Mouse (Mus musculus) right cerebral cortex, postnatal 14 days (tissue): ENCODE data around the gene Zfp710.
"Not testable (repeated sequence)": the region's sequence is repeated elsewhere in the genome, so short reads cannot be mapped to it uniquely, and the experiment has no call there.

Experiments
- DNase-seq: peaks from one replicate; pipeline ENCODE4 v3.0.0; 2022

Zfp710 gene

GRCm38 (mm10) chr7:80026990-80027635 is 2.5 kb downstream of the Zfp710 start:
- DNase-seq = peak; percentile 60

DNA sequence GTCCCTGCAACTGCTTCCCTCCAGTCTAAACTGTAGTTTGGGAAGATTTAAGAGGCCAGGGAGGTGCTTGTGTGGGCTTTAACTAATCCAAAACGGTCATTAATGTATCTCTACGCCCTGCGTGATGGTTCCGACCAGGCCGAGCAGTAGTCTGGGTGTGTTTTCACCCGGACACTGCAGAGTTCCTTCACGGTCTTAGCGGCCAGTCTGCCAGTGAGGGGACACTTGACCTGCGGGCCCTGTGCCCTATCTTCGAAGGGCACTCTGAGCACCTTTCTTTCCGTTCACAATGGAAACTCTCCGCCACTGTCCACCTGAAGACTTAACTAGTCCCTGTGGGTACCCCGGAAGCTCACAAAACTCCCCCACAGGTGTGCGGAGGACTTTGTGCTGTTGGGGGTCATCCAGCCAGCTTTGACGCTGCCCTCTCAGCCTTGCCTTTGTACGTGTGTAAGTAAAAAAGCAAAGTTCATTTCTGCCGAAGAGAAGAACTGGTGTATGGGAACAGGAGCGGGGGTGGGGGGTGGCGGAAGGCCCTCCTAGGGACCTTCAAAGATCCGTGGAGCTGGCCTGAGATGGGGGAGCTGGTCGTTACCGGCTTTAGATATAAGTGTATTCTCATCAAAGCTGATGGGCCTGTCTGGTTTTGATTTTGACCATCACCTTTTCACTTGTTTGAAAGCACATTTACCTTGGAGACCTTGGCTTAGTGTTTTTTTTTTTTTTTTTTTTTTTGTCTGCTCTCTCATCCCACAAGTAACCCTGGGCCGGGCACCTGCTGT is 3.2 kb downstream of the Zfp710 start:
- DNase-seq = no peak

GRCm38 (mm10) chr7:80028418-80028720 is 3.8 kb downstream of the Zfp710 start:
- no peak for DNase-seq

DNA sequence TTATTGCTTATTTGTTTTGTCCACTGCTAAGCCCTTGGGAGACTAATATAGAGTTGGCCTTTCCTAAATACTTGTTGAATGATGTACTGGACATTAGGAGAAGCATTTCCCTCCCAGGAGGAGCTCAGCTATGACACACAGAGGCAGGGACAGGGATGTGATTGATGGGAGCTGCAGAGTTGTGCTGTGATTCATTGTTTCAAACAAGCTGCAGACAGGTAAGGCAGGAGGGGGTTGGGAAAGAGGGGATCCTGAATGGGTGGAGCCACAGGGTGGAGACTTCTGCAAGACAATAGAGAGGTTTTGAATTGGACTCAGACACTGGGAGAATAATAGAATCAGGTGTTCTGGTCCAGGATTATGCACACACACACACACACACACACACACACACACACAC is 5.4 kb downstream of the Zfp710 start:
- DNase-seq = no peak

DNA sequence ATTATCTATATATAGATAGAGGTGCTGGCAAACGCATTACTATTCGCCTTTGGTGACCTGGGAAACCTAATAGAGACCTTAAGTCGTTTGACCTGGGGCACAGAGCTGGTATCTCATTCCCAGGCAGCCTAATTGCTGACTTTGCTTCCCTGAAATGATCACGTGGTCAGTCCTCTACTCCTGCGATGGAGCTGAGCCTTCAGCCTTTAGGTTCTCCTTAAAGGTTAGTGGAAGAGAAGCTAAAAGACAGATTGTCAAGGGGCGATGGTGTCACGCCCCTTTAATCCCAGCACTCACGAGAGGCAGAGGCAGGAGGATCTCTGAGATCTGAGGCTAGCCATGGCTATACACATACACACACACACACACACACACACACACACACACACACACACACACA is 5.9 kb downstream of the Zfp710 start:
- no peak for DNase-seq

- DNase-seq = no peak
Observed at GRCm38 (mm10) chr7:80030987-80031386, 6.4 kb downstream of the Zfp710 start.

DNA sequence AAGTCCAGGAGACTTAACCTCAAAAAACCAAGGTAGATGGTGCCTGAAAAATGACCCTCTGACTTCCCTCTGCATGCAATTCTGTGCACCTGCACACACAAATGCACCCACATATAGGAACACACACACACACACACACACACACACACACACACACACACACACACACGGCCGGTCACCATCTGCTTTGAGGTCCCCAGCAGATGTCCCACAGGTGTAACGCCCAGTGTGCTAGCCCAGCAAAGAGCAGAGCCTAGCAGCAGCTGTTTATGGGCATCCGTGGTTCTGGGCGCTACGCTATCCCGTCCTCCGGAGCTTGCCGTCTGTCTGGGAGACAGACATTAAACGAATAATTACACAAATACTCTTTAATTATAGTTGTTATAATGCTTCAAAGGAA is 6.9 kb downstream of the Zfp710 start:
- DNase-seq = no peak

- DNase-seq = no peak
Observed at GRCm38 (mm10) chr7:80032216-80033052, 7.8 kb downstream of the Zfp710 start.

DNA sequence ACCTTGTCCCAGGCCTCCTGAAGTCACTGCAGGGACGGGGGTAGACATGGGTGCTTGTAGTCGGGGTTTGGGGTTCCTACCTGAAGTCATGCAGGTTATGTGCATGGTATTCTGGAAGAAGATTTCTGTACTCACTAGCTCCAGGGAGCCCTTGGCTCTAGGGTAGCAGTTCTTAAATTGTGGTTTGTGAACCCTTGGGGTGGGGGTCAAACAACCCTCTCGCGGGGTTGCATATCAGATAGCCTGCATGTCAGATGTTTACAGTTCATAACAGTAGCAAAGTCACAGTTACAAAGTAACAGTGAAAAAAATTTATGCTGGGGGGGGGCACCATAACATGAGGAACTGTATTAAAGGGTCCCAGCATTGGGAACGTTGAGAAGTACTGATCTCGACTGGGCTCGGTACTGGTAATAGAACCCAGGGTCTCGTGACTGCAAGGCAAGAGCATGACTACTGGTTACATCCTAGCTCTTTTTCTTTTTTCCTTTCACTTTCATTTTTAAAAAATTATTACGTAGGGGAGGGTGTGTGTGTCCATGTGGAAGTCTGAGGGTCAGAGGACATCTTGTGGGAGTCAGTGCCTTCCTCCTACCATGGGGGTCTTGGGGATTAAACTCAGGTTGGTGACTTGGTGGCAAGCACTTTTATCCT is 8.6 kb downstream of the Zfp710 start:
- DNase-seq = no peak

DNA sequence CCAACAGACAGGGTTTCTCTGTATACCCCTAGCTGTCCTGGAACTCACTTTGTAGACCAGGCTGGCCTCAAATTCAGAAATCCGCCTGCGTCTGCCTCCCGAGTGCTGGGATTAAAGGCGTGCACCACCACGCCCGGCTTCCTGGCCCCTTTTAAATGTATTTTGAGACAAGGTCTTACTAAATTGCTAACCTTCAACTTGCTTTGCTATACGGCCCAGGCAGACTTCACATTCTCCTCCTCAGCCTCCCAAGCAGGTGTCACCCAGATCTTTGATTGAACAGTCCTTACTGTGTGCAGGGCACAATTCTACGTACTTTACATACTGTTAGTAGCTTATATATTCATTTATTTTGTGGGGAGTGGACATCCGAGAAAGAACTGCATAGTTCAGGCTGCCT is 9.2 kb downstream of the Zfp710 start:
- no peak for DNase-seq

- no peak for DNase-seq
Observed at GRCm38 (mm10) chr7:80035086-80035485, 10.5 kb downstream of the Zfp710 start.

DNA sequence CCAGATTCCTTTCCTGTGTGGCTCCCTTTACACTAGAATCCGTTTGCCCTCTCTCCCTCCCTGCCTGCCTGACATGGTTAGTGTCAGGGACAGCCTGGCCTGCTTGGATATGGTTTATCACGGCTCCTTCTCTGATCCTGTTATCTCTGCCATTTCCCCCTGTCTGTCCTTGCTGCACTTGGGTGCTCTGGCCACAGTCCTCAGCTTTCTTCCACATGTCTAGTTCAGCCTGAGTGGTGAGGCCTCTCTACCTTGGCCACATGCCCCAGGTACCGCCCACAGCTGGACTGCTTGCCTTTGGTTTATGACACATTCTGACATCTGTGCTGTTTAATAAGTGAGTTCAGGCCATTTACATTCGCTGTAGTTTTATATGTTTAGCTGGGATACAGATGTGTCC is 11.1 kb downstream of the Zfp710 start:
- no peak for DNase-seq

- no peak for DNase-seq
Observed at GRCm38 (mm10) chr7:80039699-80040098, 15.1 kb downstream of the Zfp710 start.

GRCm38 (mm10) chr7:80044170-80044569 is 19.6 kb downstream of the Zfp710 start:
- DNase-seq = no peak

GRCm38 (mm10) chr7:80047041-80047440 is 22.4 kb downstream of the Zfp710 start:
- no peak for DNase-seq

DNA sequence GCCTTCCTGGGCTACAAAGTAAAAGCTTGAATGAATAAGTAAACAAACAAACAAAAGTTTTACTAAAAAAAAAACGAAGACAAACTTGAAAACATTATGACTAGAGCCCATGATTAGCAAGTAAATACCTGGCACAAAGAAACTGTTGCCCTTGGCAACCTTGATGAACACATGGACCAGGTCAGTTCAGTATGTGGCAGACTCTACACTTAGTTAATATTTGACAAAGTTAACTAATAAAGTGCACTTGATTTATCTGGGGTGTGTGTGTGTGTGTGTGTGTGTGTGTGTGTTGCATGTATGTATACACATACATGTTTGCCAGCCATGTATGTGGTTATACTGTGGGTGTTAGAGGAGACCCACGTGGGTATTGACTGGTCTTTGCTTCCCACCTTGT is 25.1 kb downstream of the Zfp710 start:
- no peak for DNase-seq

DNA sequence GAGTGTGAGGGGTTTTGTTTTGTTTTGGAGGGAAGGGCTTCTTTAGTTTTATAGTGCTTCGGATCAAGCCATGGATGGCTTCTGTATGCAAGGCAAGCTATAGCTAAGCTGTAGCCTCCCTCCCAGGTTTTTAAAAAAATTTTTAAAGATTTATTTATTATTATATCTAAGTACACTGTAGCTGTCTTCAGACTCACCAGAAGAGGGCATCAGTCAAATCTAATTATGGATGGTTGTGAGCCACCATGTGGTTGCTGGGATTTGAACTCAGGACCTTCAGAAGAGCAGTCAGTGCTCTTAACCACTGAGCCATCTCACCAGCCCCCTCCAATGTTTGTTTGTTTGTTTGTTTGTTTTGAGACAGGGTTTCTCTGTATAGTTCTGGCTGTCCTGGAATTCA is 25.8 kb downstream of the Zfp710 start:
- DNase-seq = not testable (repeated sequence)

DNA sequence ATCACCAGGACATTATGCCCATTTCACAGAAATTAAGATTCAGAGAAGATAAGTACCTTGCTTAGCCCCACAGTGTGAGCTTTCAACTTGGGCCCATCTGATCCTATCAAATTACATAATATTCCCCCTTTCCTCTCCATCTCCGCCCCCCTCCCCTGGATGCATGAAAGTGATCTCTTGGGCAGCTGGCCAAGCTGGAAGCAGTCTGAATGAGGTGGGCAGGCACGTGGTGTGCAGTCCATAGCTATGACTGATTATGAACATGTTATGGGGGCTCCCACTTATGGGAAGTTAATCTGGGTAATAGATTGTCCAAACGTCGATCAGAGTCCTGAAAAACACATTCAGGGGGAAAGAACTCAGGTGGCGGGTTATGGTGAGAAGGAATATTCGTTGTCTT is 27.2 kb downstream of the Zfp710 start:
- no peak for DNase-seq

- DNase-seq = no peak
Observed at GRCm38 (mm10) chr7:80052261-80052660, 27.6 kb downstream of the Zfp710 start.

DNA sequence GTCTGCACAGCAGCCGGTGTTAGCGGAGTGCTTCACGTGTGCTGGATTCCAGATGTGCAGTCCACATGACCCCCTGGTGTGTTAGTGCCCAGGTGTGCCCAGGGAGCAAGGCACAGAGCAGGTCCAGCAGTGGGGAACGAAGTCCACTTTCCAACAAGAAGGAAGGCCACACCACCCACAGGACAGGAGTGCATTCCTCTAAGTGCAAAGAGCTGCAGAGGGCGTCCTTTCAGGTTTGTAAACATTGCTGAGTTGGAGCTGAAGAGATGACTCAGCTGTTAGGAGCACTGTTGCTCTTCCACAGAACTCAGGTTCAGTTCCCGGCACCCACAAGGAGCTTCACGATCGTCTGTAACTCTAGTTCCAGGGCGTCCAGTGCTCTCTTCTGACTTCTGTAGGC is 28.5 kb downstream of the Zfp710 start:
- DNase-seq = no peak

- DNase-seq = no peak
Observed at GRCm38 (mm10) chr7:80055781-80056180, 31.2 kb downstream of the Zfp710 start.

GRCm38 (mm10) chr7:80057002-80057691 is 32.5 kb downstream of the Zfp710 start:
- DNase-seq = no peak

DNA sequence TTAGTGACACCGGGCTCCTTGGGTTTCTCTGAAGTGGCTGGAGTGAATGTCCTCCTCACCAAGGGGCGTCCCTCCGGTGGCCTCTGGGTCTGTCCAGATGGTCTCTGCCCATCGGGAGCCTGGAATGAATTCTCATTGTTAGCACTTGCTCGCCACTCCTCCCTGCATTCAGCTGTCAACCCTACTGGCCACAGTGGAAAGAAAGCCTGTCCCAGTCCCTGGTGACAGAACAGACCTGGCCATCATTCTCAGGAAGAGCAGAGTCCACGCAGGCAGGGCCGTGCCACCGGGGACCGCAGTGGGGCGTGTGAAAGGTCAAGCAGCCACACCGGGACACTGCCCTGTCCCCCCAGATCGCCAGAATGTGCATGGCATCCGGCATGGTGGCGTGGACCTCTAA is 33.2 kb downstream of the Zfp710 start:
- no peak for DNase-seq
